Mouse (Mus musculus): ENCODE measurements around the gene Gm19684.
"Not testable (repeated sequence)": the region's sequence is repeated elsewhere in the genome, so short reads cannot be mapped to it uniquely, and the experiment has no call there.

The Gm19684 gene

DNA sequence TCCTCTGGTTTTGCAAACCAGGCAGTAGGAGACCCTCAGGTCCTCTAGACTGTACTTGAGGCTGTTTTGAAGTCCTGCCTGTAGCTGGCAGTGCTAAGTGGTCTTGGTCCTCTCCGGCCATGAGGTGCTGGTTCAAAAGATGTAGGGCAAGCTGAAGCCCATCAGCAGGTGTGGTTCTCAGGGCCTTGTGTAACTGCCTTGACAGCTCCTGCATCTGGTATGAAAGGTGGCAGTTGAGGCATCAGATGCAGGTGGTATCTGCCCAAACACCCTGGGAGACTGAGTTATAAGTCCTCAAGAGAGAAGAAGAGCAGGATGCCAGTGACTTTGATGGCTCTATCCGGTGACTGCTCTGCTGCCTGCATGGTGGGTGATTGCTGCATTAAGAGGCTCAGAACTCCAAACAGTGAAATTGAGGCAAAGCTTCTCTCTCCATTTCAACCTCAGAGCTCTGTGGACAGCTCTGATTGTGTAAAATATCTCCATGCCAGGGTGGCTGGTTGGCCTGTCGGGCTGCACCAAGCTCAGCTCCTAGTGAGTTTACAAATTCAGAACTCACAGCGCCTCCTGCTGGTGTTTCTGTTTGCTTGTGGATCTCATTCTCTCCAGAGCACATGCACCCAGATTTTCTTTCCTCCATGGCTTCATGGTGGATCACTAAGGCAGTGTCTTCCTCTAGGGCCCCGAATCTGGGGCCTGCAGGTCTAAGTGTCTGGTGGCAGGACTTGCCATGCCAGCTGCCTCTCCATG, 10.2 kb downstream of the Gm19684 start:
- DNase-seq (ENCODE audit: low read depth), result peak; percentile 33

DNA sequence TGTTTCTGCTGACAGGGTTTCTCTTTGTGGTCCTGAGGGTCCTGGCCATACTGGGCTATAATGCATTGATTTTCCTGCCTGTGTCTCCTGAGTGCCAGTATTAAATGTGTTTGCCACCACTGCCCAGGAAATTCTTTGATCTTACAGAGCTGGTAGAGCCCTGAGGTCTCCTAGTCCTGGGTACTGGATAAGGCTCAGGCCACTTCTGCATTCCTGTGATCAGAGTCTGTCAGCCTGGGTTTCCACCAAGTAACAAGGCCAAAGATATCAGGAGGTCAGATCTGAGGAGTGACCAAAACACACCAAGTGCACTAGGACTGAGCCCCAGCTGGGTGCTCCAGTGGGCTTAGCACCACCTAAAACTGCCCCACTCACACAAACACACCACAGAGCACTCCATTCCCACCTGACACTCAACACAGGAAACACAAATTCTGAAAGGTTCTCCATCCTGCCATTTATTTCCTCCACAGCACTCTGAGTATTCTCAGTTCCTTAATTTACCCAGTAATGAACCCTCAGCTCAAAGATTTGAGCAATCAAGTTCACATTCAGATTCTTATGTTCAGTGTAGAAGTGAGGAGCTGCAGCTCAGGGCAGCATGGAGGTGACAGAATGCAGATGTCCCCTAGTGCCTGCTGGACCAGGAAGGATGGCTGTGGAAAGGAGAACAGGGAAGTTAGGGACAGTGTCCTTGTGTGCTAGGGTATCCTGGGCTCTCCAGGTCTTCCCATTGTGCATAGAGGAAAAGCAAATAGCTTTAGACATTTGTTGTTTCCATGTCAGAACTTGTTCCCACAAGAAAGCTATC, 14.1 kb downstream of the Gm19684 start:
- not testable (repeated sequence) for DNase-seq (ENCODE audit: low read depth)

DNA sequence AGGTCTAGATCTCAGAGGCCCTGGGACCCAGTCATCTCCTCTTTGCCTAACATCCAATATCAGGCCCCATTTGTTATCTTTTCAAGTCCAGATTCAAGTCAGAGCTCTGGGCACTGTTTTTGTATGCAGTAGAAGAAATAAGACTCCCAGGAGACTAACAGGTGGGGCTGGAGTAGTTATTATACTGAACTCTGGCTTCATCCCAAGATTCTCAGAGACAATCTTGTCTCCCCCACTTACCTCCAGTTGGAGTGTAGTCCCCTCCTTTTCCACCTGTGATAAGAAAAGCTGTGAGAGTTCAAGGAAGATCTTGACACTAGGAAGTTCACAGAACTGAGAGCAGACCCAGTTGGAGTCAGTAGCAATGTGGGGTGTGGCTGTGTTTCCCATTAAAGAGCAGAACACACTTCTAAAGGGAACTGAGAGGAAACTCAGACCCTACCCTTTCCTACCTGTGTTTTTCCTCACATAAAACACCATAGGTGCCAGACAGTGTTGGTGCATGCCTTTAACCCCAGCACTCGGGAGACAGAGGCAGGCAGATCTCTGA, 14.9 kb downstream of the Gm19684 start:
- DNase-seq (ENCODE audit: low read depth), result not testable (repeated sequence)

DNA sequence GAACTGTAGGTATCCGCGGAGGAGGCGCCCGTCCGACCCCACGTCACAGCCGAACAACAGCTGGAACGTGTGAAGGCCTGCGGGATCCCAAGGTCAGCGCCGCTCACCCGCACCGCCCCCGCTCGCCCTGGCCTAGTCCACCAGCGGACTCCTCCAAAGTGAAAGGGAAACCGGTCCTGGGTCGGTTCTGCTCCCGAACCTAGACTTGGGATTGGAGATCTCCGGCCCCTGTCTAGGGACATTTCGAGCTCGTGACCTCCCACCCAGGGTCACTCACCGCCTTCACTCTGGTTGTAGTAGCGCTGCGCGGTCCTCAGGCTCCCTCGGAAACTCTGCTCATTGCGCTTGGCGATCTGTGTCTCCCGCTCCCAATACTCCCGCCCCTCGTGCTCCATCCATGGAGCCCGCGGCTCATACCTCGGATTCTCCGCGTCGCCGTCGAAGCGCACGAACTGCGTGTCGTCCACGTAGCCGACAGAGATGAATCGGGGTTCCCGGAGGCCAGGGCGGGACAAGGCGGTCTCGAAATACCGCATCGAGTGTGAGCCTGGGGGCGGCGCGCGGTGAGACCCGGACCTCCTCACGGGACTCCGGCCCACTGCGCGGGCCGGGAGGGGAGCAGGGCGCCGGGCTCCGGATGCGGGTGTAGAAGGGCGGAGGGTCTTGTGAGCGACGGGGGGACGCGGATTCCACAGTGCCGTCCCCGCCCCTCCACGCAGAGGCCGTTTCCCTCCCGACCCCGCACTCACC, 23.8 kb downstream of the Gm19684 start:
- DNase-seq (ENCODE audit: low read depth), result no peak

DNA sequence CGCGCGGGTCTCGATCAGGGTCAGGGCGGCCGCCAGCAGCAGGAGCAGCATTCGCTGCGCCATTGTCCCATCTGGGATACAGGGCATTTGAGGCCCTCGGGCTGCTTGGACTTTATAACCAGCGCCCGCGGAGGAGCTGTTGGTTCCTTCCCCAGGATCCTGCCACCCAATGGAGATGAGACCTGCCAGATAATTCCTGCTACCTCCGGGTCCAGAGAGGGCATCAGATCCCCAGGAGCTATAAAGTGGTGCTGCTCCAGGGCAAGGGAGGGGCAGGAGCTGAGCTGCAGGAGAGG, 24.3 kb downstream of the Gm19684 start:
- not testable (repeated sequence) for DNase-seq (ENCODE audit: low read depth)

DNA sequence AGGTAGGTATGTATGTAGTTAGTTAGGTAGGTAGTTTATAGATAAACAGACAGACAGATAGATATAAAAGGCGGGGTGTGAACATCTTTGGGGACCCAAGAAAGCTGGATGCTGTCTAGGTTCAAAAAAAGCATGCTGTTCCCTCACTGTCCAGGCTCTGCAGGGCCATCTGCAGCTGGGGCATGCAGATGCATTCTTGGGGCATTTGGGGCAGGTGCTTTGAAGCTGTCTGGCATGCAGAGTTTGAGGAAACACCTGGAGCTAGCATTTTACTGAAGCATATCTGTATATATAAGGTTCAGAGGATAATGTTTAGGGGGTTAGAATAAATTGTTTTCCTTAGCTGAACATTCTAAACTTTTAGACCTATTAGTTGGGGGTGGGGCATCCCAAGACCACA, 25.5 kb downstream of the Gm19684 start:
- not testable (repeated sequence) for DNase-seq (ENCODE audit: low read depth)

DNA sequence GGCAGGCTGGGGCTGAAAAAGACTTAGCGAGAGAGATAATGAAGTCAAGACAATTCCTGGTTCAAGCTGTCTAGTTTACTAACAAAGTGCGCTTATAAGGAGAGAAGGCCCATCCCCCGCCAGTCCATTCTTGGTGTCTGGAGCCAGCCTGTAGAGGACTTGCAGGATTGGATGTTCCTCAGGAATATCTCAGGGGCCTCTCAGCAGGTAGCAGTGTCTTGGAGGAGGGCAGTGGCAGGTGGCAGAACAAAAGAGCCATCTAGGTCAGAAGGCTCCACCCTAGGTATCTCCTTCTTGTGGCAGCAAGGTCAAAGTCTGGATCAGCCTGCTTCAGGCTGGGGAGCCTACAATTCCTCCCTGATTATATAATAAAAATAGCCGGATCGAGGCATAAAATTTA, 27.0 kb downstream of the Gm19684 start:
- DNase-seq (ENCODE audit: low read depth), result not testable (repeated sequence)

DNA sequence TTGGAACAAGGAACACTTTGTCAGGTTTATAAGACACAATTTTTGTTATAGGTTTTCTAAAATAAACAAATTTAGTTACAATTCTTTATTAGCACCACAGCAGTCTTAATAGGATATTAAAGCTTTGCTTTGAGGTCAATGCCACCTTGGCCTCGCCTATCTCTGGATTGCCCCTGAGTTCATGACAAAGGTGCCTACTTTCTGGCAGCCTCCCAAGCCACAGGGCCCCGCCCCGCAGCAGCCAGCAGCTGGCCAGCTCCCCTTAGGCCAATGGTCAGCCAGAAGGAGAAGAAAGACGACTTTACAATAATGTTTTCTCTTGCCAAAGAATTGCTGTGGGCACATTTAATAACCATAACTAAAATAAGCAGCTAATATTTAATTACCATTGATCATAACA, 29.7 kb downstream of the Gm19684 start:
- DNase-seq (ENCODE audit: low read depth), result not testable (repeated sequence)

DNA sequence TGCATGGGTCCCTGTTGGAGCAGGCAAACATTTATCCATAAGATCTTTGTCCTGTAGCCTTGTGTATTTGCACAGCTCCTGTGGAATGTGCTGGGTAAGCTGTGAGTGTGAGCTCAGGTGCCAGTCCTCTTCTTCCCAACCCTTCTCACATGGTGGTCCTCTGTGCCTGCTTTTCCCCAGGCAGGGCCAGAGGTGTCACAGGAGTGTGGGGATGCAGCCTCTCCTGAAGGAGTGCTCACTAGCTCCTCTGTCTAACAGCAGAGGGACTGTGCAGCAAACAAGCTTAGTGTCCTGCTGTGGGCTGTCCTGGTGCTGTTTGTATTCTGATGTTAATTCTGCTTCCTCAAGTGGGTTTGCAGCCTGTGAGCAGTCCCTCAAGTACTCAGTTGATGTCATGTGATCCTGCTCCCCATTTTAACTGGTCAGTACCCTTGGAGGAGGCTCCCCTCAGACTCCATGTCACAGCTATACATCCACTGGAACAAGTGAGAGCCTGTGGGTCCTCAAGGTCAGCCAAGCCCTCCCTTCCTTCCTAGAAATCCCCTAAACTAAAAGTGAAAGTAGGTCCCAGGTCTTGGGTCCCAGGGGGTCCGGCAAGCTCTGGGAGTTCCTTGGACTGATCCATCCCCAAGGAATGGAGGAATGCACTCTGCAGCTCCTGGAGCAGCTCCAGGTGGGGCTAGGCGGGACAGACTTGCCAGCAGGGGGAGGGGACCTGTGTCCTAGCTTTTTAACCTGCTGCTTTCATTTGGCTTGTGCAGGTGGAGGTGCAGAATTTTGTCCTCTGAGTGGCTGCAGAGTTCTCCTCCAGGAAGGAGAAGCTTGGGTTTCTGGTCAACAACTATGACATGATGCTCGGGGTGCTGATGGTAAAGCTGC, 33.0 kb downstream of the Gm19684 start:
- no peak for DNase-seq (ENCODE audit: low read depth)

DNA sequence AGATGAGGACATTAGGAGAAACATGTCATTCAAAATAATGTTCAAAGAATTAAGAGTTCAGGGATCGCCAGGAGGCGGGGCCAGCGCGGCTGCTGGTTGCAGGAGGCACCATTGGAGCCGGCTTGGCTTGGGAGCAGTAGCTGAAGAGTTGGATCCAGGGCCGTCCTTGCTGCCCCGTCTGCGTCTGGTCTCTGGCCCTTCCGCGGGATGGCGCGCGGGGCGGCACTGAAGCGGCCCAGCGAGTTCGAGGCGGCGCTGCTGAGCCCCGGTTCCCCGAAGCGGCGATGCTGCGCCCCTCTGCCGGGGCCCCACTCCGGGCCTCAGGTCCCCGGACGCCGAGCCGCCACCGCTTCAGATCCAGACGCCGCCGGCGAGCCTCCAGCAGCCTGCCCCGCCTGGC, 36.3 kb downstream of the Gm19684 start:
- not testable (repeated sequence) for DNase-seq (ENCODE audit: low read depth)

DNA sequence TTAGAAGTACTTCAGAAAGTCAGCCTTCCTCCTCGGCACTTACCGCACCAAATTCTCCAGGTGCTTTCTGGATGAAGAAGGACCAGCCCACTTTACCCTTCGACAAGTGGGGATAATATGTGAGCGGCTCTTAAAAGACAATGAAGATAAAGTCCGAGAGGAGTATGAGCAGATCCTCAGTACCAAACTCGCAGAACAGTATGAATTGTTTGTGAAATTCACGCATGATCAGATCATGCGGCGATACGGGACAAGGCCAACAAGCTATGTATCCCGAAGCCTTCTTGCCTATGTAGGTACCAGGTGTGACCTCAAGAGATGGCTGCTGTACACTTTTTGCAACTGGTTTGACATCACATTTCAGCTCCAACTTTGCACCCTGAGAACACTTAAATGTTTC, 36.8 kb downstream of the Gm19684 start:
- not testable (repeated sequence) for DNase-seq (ENCODE audit: low read depth)

DNA sequence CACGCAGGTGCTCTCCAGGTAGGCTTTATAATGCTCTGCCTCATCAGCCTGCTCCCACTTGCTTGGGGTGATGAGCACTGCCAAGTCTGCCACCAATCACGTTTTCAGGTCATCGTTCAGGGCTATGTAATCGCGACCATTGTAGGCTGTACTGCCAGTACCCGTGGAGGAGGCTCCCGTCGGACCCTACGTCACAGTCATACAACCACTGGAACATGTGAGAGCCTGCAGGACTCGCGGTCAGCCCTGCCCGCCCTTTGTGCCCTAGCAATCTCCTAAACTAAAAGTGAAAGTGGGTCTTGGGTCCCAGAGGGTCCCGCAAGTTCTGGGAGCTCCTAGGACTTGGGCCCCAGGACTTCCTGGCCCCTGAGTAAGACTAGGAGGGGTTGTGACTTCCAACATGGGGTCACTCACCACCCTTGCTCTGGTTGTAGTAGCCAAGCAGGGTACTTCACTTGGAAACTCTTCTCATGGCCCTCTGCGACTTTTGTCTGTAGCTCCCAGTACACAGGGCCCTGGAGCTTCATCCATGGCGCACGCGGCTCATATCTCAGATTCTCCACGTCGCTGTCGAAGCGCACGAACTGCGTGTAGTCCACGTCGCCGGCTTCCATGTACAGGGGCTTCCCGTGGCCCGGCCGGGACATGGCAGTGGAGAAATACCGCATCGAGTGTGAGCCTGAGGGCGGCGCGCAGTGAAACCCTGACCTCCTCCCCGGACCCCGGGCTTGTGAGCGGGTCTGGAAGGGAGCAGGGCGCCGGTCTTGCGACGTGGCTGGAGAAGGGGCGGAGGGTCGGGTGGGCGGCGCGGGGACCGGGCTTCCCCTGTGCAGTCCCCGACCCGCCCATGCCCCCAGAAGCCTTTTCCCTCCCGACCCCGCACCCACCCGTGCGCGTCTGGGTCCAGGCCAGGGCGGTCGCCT, 39.9 kb downstream of the Gm19684 start:
- no peak for DNase-seq (ENCODE audit: low read depth)

DNA sequence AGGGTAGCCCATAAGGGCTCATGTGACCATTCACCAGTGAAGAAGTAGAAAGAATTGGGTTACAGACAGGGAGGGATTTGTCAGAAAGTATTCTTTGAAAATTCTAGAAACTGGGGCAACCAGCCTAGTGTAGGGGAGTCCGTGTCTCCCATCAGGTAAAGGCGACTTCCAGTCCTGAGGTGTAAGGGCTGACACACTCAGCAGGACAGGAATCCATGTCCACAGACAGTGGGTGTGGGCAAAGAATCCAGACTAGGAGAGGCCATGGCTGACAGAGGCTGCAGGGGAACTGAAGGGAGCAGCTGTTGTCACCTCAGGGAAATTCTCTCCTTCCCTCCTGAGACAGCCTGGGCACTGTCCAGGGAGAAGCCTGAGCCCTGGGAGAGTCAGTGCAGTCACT, 45.4 kb downstream of the Gm19684 start:
- DNase-seq (ENCODE audit: low read depth), result not testable (repeated sequence)

DNA sequence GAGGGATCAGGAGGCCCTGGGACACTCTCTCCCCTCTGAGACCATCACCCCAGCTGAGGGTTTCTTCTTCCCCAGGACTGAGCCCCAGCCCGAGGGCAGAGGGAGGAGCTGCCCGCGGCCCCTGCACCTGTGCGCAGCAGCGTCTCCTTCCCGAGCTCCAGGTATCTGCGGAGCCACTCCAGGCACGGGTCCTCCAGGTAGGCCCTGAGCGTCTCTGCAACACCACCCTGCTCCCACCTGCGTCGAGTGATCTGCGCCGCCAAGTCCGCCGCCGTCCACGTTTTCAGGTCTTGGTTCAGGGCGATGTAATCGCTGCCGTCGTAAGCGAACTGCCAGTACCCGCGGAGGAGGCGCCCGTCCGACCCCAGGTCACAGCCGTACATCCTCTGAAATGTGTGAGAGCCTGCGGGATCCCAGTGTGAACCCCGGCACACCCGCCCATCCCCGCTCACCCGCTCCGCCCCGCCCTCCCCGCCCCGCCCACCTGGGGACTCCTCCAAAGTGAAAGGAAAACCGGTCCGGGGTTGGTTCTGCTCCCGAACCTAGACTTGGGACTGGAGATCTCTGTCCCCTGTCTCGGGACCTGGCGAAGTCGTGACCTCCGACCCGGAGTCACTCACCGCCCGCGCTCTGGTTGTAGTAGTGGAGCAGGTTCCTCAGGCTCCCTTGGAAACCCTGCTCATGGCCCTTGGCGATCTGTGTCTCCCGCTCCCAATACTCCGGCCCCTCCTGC, 46.0 kb downstream of the Gm19684 start:
- DNase-seq (ENCODE audit: low read depth), result no peak

DNA sequence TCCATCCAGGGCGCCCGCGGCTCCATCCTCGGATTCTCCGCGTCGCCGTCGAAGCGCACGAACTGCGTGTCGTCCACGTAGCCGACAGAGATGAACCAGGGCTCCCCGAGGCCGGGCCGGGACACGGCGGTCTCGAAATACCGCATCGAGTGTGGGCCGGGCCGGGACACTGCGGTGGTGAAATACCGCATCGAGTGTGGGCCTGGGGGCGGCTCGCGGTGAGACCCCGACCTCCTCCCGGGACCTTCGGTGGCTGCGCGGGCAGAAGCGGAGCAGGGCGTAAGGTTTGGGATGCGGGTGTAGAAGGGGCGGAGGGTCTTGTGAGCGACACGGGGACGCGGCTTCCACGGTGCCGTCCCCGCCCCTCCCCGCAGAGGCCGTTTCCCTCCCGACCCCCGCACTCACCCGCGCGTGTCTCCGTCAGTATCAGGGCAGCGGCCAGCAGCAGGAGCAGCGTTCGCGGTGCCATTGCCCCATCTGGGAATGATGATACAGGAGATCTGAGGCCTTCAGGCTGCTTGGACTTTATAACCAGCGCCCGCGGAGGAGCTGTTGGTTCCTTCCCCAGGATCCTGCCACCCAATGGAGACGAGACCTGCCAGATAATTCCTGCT, 46.7 kb downstream of the Gm19684 start, which contains the start of gene Gm8909:
TSS of gene Gm8909 (minus strand) at position 499 of the 614 bp plus-strand sequence.
- no peak for DNase-seq (ENCODE audit: low read depth)

DNA sequence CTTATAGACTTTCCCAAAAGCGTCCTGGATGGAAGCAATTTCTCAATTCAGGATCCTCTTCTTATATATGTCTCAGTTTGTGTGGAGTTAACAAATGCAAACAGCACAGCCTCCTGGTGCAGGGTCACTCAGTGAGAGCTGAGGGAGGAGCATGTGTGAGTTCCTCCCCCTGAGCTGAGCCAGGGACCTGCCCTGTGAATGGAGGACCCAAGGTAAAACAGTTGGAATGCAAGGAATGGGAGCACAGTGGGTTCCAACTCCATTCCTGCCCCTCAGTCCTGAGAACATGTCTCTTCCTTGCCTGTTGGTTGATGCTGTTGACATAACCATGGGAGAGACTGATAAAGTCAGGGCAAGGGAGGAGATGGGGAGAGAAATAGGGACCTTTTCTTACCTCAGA, 47.6 kb downstream of the Gm19684 start:
- DNase-seq (ENCODE audit: low read depth), result not testable (repeated sequence)

DNA sequence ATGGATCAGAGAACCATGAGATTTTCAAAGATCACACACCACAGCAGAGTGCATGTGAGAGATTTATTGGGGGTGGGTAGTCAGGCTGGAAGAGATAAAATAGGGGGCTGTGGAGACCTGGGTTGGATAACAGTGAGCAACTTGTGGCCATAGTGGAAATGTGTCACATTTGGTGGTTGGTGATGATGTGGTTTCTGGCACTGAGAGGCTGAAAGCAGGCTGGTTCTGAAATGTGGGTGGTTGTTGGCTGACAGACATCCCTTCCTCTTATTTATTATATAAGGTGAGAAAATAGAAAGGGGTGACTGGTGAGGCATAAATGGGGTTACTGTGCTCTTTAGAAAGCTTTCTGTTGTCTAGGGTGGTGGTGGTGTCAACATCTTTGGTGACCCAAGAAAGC, 48.3 kb downstream of the Gm19684 start:
- DNase-seq (ENCODE audit: low read depth), result no peak

DNA sequence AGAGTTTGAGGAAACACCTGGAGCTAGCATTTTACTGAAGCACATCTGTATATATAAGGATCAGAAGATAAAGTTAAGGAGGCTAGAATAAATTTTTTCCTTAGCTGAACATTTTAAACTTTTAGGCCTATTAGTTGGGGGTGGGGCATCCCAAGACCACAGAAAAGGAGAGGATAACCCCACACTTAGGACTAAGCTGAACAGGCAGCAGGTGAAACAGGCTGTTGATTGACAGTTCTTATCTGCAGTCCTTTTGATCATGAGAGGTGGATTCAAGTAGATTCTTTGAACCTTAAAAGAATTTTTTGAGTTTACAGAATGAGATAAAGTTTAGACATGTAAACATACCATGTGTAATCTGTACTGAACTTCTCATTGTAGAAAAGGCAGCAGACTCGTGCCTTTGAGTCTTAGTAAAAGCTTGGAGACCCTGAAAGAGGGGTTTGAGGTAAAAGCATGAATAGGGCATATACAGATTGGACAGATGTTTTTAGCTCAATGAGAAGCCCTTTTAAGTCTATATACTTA, 48.9 kb downstream of the Gm19684 start:
- no peak for DNase-seq (ENCODE audit: low read depth)

DNA sequence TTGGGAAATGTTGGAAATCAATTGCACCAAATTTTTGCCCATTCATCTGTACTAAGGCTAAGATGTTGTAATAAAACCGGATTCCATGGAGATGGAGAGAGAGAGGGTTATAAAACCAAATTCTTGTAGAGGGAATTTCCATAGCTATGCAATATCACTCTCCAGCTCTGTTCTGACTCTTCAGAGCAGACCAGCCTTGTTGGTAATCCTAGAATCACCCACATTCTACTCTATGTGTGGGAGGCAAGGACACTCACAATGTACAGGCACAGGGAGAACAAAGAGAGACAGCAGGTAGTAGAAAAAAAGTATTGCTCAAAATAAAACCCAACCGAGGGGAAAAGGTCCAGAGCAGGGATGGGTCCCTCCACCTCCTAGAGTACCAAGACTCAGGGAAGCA, 54.7 kb downstream of the Gm19684 start:
- not testable (repeated sequence) for DNase-seq (ENCODE audit: low read depth)
